Mouse (Mus musculus): ENCODE data around the gene Ikzf1. TPM values are rescaled to one million over a fixed set of nuclear protein-coding genes. Genes with fewer than 3 reads are reported as not detected.

Ikzf1 gene
- total RNA-seq, 2 experiments from 2014 or later: 0.18 to 0.43 TPM

- no peak for DNase-seq (ENCODE audit: low spot score)
These were observed 80.6 kb downstream of the Ikzf1 start for GRCm38 (mm10) chr11:11765414-11765813.

GRCm38 (mm10) chr11:11766105-11766504, 81.3 kb downstream of the Ikzf1 start:
- DNase-seq (ENCODE audit: low spot score): no peak

- DNase-seq (ENCODE audit: low spot score): no peak
These were observed 81.9 kb downstream of the Ikzf1 start for GRCm38 (mm10) chr11:11766736-11767135.

- no peak for DNase-seq (ENCODE audit: low spot score)
These were observed 83.3 kb downstream of the Ikzf1 start for GRCm38 (mm10) chr11:11768057-11768456.

GRCm38 (mm10) chr11:11769281-11769680, 84.5 kb downstream of the Ikzf1 start:
- no peak for DNase-seq (ENCODE audit: low spot score)

GRCm38 (mm10) chr11:11770691-11771090, 85.9 kb downstream of the Ikzf1 start:
- no peak for DNase-seq (ENCODE audit: low spot score)

GRCm38 (mm10) chr11:11772196-11772595, 87.4 kb downstream of the Ikzf1 start:
- DNase-seq (ENCODE audit: low spot score): no peak

GRCm38 (mm10) chr11:11774384-11774783, 89.6 kb downstream of the Ikzf1 start:
- DNase-seq (ENCODE audit: low spot score): no peak

GRCm38 (mm10) chr11:11774893-11775292, 90.1 kb downstream of the Ikzf1 start:
- DNase-seq (ENCODE audit: low spot score): no peak

GRCm38 (mm10) chr11:11776071-11776821, 91.4 kb downstream of the Ikzf1 start:
- DNase-seq (ENCODE audit: low spot score): no peak

- no peak for DNase-seq (ENCODE audit: low spot score)
These were observed 92.0 kb downstream of the Ikzf1 start for GRCm38 (mm10) chr11:11776822-11777174.

- no peak for DNase-seq (ENCODE audit: low spot score)
These were observed 92.4 kb downstream of the Ikzf1 start for GRCm38 (mm10) chr11:11777246-11777645.

GRCm38 (mm10) chr11:11777796-11778195, 93.0 kb downstream of the Ikzf1 start:
- DNase-seq (ENCODE audit: low spot score): no peak

- DNase-seq (ENCODE audit: low spot score): no peak
These were observed 93.5 kb downstream of the Ikzf1 start for GRCm38 (mm10) chr11:11778345-11778744.

- no peak for DNase-seq (ENCODE audit: low spot score)
These were observed 96.9 kb downstream of the Ikzf1 start for GRCm38 (mm10) chr11:11781728-11782127.

GRCm38 (mm10) chr11:11785457-11785856, 100.7 kb downstream of the Ikzf1 start:
- DNase-seq (ENCODE audit: low spot score): no peak

GRCm38 (mm10) chr11:11788521-11788974, 103.7 kb downstream of the Ikzf1 start:
- DNase-seq (ENCODE audit: low spot score): peak; percentile 75

GRCm38 (mm10) chr11:11794626-11795025, 109.8 kb downstream of the Ikzf1 start:
- DNase-seq (ENCODE audit: low spot score): no peak

GRCm38 (mm10) chr11:11798690-11799089, 113.9 kb downstream of the Ikzf1 start:
- DNase-seq (ENCODE audit: low spot score): no peak

- DNase-seq (ENCODE audit: low spot score): no peak
These were observed 115.5 kb downstream of the Ikzf1 start for GRCm38 (mm10) chr11:11800304-11800703.

- no peak for DNase-seq (ENCODE audit: low spot score)
These were observed 116.3 kb downstream of the Ikzf1 start for GRCm38 (mm10) chr11:11801067-11801466.

GRCm38 (mm10) chr11:11804421-11804820, 119.6 kb downstream of the Ikzf1 start:
- DNase-seq (ENCODE audit: low spot score): no peak

GRCm38 (mm10) chr11:11805951-11806350, 121.1 kb downstream of the Ikzf1 start:
- no peak for DNase-seq (ENCODE audit: low spot score)

All from gastrocnemius, adult 18-20 months (tissue).